Mouse (Mus musculus) spleen, adult 2 months (tissue): Measurements from ENCODE around the gene Oxnad1.

Experiments used
- CTCF ChIP-seq: fragments of 200-500 bp; IDR thresholded peaks from 2 replicates; pipeline ENCODE4 v1.5.1; 2011; ENCODE audit warnings: mild to moderate bottlenecking, inconsistent platforms; ENCODE audit not compliant: insufficient read depth, insufficient read length, insufficient replicate concordance; ENCODE audit errors: extremely low read depth
- POLR2A ChIP-seq: fragments of 200-500 bp; IDR thresholded peaks from 2 replicates; pipeline ENCODE4 v1.6.1; 2011; ENCODE audit warnings: low read depth, low read length, inconsistent platforms

DNA sequence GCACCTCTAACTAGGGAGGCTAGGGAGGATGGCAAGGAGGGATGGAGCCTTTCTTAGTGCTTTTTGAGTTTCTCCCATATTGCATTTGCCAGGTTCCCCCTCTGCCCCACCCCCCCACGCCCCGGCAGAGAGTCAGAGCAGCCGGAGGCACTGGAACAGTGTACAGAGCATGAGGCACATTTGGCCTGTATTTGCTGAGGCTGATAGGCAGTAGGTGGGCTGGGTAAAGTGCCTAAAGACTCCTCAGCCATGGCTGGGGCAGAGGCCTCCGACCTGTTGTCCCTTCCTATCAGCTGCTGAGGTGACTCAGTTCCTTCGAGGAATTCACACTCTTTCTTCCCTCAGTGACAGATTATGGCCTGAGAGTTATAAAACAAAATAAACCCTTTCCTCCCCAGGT is 43.1 kb upstream of the Oxnad1 start:
- no peak for TF ChIP-seq CTCF
- no peak for TF ChIP-seq POLR2A
